Comparison of ENCODE assay signal across 15 mouse cellular contexts in the genomic region with DNA sequence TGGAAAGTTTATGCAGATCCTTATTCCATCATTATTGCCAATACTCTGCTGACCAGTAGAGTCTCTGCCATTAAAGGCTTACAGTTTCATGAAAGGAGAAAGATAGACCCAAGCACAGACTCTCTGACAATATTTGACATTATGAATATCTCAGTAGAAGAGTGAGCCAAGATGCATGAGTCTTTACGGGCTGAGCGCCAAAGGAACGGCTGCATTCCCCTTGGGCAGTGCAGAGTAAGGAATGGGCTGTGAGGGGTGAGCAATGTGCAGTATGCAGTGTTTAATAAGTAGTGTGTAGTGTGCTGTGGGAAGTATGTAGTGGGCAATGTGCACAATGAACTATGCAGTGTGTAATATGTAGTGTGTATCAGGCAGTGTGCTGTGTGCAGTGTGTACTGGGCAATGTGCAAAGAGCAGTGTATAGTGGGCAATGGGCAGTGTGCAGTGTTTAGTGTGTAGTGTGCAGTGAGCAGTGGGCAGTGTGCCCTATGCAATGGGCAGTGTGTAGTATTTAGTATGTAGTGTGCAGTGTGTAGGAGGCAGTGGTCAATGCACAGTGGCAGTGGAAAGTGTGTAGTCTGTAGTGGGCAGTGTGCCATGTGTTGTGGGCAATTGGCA.
DNase-seq lines count a peak whose midpoint lies in the region; ATAC-seq and TF ChIP-seq lines count a peak whose summit lies in the region.
"Had no signal": no experiment of that assay in that cellular context is flagged by ENCODE, and none has a peak within 500 bp of the region (broad histone marks: within the 10 kb centered on the region; RNA-seq: fewer than 3 reads in every experiment).

No protein-coding gene starts in this region.

- no peak overlapping the region for H3K27ac ChIP-seq in hindbrain, embryonic 13.5 days
- no peak overlapping the region for H3K27ac ChIP-seq in hindbrain, embryonic 10.5 days
- H3K27ac ChIP-seq in MEL (ENCODE audit: control insufficient read depth, low read depth, low read length), result no peak overlapping the region
- H3K27ac ChIP-seq: embryonic facial prominence, embryonic 13.5 days; hindbrain, embryonic 12.5 days; liver, embryonic 15.5 days; neural tube, embryonic 13.5 days had no signal

- H3K36me3 ChIP-seq in hindbrain, embryonic 13.5 days, result no peaks in the 10 kb centered on the region
- H3K36me3 ChIP-seq in hindbrain, embryonic 10.5 days, result no peaks in the 10 kb centered on the region
- no peaks in the 10 kb centered on the region for H3K36me3 ChIP-seq in MEL (ENCODE audit: control insufficient read depth in 1 of 2, insufficient read depth in 2 of 2, low read length in 2 of 2)
- H3K36me3 ChIP-seq: embryonic facial prominence, embryonic 13.5 days; hindbrain, embryonic 12.5 days; liver, embryonic 15.5 days; neural tube, embryonic 13.5 days had no signal

- no peak for TF ChIP-seq CTCF in MEL (IDR thresholded peaks at IDR 0.05 in 2 of 3, conservative IDR thresholded peaks at IDR 0.05 in 1 of 3; ENCODE audit: control insufficient read depth in 1 of 3, insufficient read depth in 1 of 3, low read depth in 2 of 3, low read length in 3 of 3, poor library complexity in 1 of 3, severe bottlenecking in 1 of 3)

- no peak for TF ChIP-seq RAD21 in MEL (IDR thresholded peaks at IDR 0.05; ENCODE audit: low read depth, low read length)

- H3K4me2 ChIP-seq in hindbrain, embryonic 13.5 days, result no peak overlapping the region
- H3K4me2 ChIP-seq: embryonic facial prominence, embryonic 13.5 days; hindbrain, embryonic 12.5 days; liver, embryonic 15.5 days; neural tube, embryonic 13.5 days had no signal

- no peak overlapping the region for H3K4me3 ChIP-seq in hindbrain, embryonic 13.5 days
- no peak overlapping the region for H3K4me3 ChIP-seq in hindbrain, embryonic 10.5 days
- no peak overlapping the region for H3K4me3 ChIP-seq in MEL (ENCODE audit: control insufficient read depth in 1 of 2, insufficient read depth in 1 of 2, low read depth in 2 of 2, low read length in 2 of 2)
- H3K4me3 ChIP-seq: embryonic facial prominence, embryonic 13.5 days; hindbrain, embryonic 12.5 days; liver, embryonic 15.5 days; neural tube, embryonic 13.5 days had no signal

- 94% methylated on average over 3 of the region's 3 CpGs for WGBS in hindbrain, embryonic 13.5 days
- 95% methylated on average over 3 of the region's 3 CpGs for WGBS in hindbrain, embryonic 10.5 days

- H3K79me2 ChIP-seq in MEL (ENCODE audit: control insufficient read depth, insufficient read depth, low read length, poor library complexity), result no peaks in the 10 kb centered on the region

- peak; percentile 2 to 4 for DNase-seq in cerebellum, postnatal 36 days
- DNase-seq in cerebellum, adult 11-12 months, result no peak
- no peak for DNase-seq in hindbrain, embryonic 10.5 days (ENCODE audit: low spot score)
- peak; percentile 20 for DNase-seq in lung, postnatal 14 days
- DNase-seq in lung, postnatal 36 days, result no peak
- no peak for DNase-seq in MEL (ENCODE audit: low read depth, low spot score)
- DNase-seq in ovary, postnatal 10 days (ENCODE audit: low spot score), result no peak
- DNase-seq: cerebellum, adult 11 months; heart, adult 18-20 months; kidney, adult 9 months had no signal

- no peaks in the 10 kb centered on the region for H3K27me3 ChIP-seq in hindbrain, embryonic 13.5 days
- H3K27me3 ChIP-seq in hindbrain, embryonic 10.5 days (ENCODE audit: insufficient read depth, poor library complexity, severe bottlenecking), result no peaks in the 10 kb centered on the region
- H3K27me3 ChIP-seq in MEL (ENCODE audit: control insufficient read depth in 1 of 2, insufficient read depth in 2 of 2, low read length in 2 of 2), result no peaks in the 10 kb centered on the region
- H3K27me3 ChIP-seq: embryonic facial prominence, embryonic 13.5 days; hindbrain, embryonic 12.5 days; liver, embryonic 15.5 days; neural tube, embryonic 13.5 days had no signal

- H3K9me3 ChIP-seq in hindbrain, embryonic 13.5 days, result no peaks in the 10 kb centered on the region
- no peaks in the 10 kb centered on the region for H3K9me3 ChIP-seq in hindbrain, embryonic 10.5 days
- no peaks in the 10 kb centered on the region for H3K9me3 ChIP-seq in MEL (replicated peaks; ENCODE audit: insufficient read depth, low read length)
- H3K9me3 ChIP-seq: embryonic facial prominence, embryonic 13.5 days; hindbrain, embryonic 12.5 days; liver, embryonic 15.5 days; neural tube, embryonic 13.5 days had no signal

- 0 out of 2 replicates have a peak, but pooled peaks have one; percentile 36 for ATAC-seq in hindbrain, embryonic 13.5 days (ENCODE audit: low FRiP score)

- H3K9ac ChIP-seq in hindbrain, embryonic 13.5 days, result no peak overlapping the region
- H3K9ac ChIP-seq in MEL (ENCODE audit: control insufficient read depth, low read depth, low read length, poor library complexity, severe bottlenecking), result no peak overlapping the region
- H3K9ac ChIP-seq: embryonic facial prominence, embryonic 13.5 days; hindbrain, embryonic 12.5 days; liver, embryonic 15.5 days; neural tube, embryonic 13.5 days had no signal

- no peak for TF ChIP-seq EP300 in MEL (IDR thresholded peaks at IDR 0.05; ENCODE audit: low read depth in 1 of 2, low read length in 2 of 2)

- TF ChIP-seq POLR2A in MEL (IDR thresholded peaks at IDR 0.05; ENCODE audit: control insufficient read depth in 1 of 2, insufficient read depth in 1 of 2, low read depth in 1 of 2, low read length in 2 of 2, poor library complexity in 1 of 2), result no peak

- no peaks in the 10 kb centered on the region for H3K4me1 ChIP-seq in hindbrain, embryonic 13.5 days (replicated peaks)
- H3K4me1 ChIP-seq in hindbrain, embryonic 10.5 days (replicated peaks), result no peaks in the 10 kb centered on the region
- H3K4me1 ChIP-seq in MEL (ENCODE audit: control insufficient read depth in 1 of 2, insufficient read depth in 2 of 2, low read length in 2 of 2), result no peaks in the 10 kb centered on the region
- H3K4me1 ChIP-seq: embryonic facial prominence, embryonic 13.5 days; hindbrain, embryonic 12.5 days; liver, embryonic 15.5 days had no signal

TF ChIP-seq in MEL, 35 proteins besides CTCF, POLR2A, EP300 and RAD21:
- TF ChIP-seq POLR2AphosphoS5 (IDR thresholded peaks at IDR 0.05; ENCODE audit: borderline replicate concordance, low read depth, low read length) (peak; percentile 34; the same call in 1 of the 2 replicates), ETS1 (IDR thresholded peaks at IDR 0.05; ENCODE audit: low read depth, low read length) (no peak)

Comparison
In these comparisons a context has a peak if more than half of its experiments do, and no peak if none do; other contexts are left out.
1. DNase-seq: peak in cerebellum, postnatal 36 days (2 of 2) and lung, postnatal 14 days (single experiment); none in cerebellum, adult 11-12 months (single experiment), hindbrain, embryonic 10.5 days (single experiment), lung, postnatal 36 days (single experiment), MEL (single experiment) and ovary, postnatal 10 days (single experiment).